Mouse (Mus musculus) embryonic facial prominence, embryonic 13.5 days (tissue): ENCODE measurements around the gene Zfp729b. TPM values are rescaled to one million over a fixed set of nuclear protein-coding genes. Genes with fewer than 3 reads are reported as not detected.

ENCODE experiments used
- ATAC-seq: fragments of 200-750 bp; cut with Nextera tagmentation; 2 replicates; pipeline ENCODE4 v1.8.0; 2017; ENCODE audit warnings: low read depth; ENCODE audit not compliant: insufficient number of reproducible peaks, insufficient read depth, low FRiP score, low TSS enrichment
- H3K27ac ChIP-seq: fragments of 300-500 bp; sonication (generic); 2 replicates; pipeline ENCODE4 v1.5.1; 2015; ENCODE audit warnings: moderate library complexity, mild to moderate bottlenecking, inconsistent platforms
- H3K27me3 ChIP-seq: fragments of 300-500 bp; sonication (generic); 2 replicates; pipeline ENCODE4 v1.6.1; 2015; ENCODE audit warnings: mild to moderate bottlenecking, inconsistent platforms
- H3K36me3 ChIP-seq: fragments of 300-500 bp; sonication (generic); 2 replicates; pipeline ENCODE4 v1.6.1; 2015; ENCODE audit warnings: mild to moderate bottlenecking, inconsistent platforms
- H3K4me1 ChIP-seq: fragments of 300-500 bp; sonication (generic); 2 replicates; pipeline ENCODE4 v1.6.1; 2015; ENCODE audit warnings: inconsistent platforms
- H3K4me2 ChIP-seq: fragments of 300-500 bp; sonication (generic); 2 replicates; pipeline ENCODE4 v1.6.1; 2015; ENCODE audit warnings: moderate library complexity, mild to moderate bottlenecking, inconsistent platforms
- H3K4me3 ChIP-seq: fragments of 300-500 bp; sonication (generic); 2 replicates; pipeline ENCODE4 v1.5.1; 2015; ENCODE audit warnings: mild to moderate bottlenecking, inconsistent platforms
- H3K9ac ChIP-seq: fragments of 300-500 bp; sonication (generic); 2 replicates; pipeline ENCODE4 v1.6.1; 2015; ENCODE audit warnings: mild to moderate bottlenecking, inconsistent platforms
- H3K9me3 ChIP-seq: fragments of 300-500 bp; sonication (generic); 2 replicates; pipeline ENCODE4 v1.6.1; 2016; ENCODE audit warnings: inconsistent platforms
- WGBS: fragments of 180-500 bp; shearing (Covaris S2); methylation state at CpG from one replicate; pipeline ENCODE4 v1.1.7; 2015; ENCODE audit warnings: mixed read lengths; 5-methylcytosine and 5-hydroxymethylcytosine counted together
- polyA plus RNA-seq: library from polyadenylated mRNA; unstranded; fragments of >200 nt; fragmentation: Nextera tagmentation; extraction: Ambion mirVana; gene quantifications from 2 replicates; pipeline ENCODE4 v1.2.1, GENCODE M21; 2015

The Zfp729b gene
- 4.7 and 5.4 TPM in 2 replicates for polyA plus RNA-seq

DNA sequence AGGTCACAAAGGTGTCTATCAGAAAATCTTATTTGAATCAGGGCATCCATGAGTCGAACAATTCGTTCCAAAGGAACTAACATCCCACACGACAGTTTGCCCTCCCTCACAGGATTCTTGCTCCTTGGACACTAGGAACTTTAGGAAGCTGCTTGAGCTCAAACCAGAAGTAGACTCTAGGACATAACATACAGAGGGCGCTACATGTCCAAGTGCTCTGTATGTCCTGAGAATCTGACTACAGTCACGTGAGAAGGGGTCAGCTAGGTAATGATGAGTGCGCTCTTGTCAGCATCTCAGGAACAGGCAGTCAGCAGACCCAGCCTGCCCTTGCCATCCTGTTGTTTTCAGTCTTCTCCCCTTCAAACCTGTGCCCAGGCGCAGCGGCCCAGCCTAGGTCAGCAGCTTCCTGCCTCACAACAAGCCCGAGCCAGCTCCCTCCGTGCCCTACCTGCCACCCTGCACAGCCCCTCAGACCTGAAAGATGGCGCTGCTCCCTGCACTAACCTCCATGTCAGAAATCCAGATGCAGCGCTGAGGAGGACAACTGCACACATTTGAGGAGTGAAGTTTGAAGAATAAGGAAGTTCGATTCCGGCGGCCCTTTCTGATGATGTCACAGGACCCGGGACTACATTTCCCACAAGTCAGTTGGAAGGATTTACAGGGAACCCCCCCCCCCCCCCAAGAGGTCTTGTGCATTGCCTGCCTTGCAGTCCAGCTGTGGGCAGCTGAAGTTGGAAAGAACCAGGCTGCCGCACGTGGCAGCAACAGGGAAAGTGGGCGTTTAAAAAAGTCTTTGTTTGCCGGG is at the start of gene Zfp729b:
Gene Zfp729b, minus strand, starts transcription at position 642 of the 811 bp plus-strand sequence.
- 3% methylated on average over 20 of the region's 20 CpGs for WGBS
- Histone ChIP-seq H3K4me3 (peak within 1 kb of the TSS; percentile 79), H3K36me3 (0 out of 2 replicates have a peak, but pooled peaks cover 6% of the 10 kb centered on the region), H3K27ac (peak within 1 kb of the TSS; percentile 68), H3K9me3 (no peaks in the 10 kb centered on the region), H3K4me2 (peak within 1 kb of the TSS; percentile 75), H3K4me1 (peaks cover 4% of the 10 kb centered on the region; the same call in 1 of the 2 replicates), H3K27me3 (no peaks in the 10 kb centered on the region), H3K9ac (peak within 1 kb of the TSS; percentile 85)
- peak; percentile 88 for ATAC-seq

DNA sequence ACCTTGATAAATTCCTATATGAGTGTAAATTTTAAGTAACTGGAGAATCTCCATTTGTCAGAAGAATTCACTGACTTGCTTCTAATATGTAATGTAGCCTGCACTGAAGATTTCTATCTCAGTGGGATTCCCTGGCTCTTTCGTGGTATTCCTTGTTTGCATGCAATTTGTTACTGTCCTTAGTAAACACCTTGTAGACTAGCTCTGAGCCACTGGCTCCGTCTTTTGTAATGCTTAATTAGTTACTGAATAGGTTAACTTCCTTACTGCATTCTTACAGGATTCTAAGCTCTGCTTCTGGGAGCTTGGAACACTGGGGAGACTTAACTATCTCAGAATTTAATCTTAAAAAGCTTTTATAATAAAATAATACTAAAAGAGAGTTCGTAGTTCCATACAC is 43.0 kb upstream of the Zfp729b start:
- H3K27ac ChIP-seq = no peak overlapping the region
- no peak for ATAC-seq
- no peaks in the 10 kb centered on the region for H3K27me3 ChIP-seq
- WGBS = 46% methylated on average over 3 of the region's 3 CpGs
- no peak overlapping the region for H3K4me3 ChIP-seq
- H3K36me3 ChIP-seq = no peaks in the 10 kb centered on the region
- H3K4me2 ChIP-seq = no peak overlapping the region
- H3K9me3 ChIP-seq = no peaks in the 10 kb centered on the region
- no peaks in the 10 kb centered on the region for H3K4me1 ChIP-seq
- no peak overlapping the region for H3K9ac ChIP-seq

DNA sequence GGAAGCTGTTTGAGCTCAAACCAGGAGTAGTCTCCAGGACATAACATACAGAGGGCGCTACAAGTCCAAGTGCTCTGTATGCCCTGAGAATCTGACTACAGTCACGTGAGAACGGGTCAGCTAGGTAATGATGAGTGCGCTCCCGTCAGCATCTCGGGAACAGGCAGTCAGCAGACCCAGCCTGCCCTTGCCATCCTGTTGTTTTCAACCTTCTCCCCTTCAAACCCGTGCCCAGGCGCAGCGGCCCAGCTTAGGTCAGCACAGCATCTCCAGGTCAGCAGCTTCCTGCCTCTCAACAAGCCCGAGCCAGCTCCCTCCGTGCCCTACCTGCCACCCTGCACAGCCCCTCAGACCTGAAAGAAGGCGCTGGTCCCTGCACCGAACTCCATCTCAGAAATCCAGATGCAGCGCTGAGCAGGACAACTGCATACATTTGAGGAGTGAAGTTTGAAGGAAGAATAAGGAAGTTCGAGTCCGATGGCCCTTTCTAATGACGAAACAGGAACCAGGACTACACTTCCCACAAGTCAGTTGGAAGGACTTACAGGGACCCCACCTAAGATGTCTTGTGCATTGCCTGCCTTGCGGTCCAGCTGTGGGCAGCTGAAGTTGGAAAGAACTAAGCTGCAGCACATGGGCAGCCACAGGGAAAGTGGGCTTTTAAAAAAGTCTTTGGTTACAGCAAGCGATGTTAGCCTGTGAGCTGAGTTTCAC is 27.9 kb upstream of the Zfp729b start, which contains the start of the genes Gm49345 and Zfp729a:
Gene Gm49345, minus strand, starts transcription at position 476 of the 714 bp plus-strand sequence.
Gene Zfp729a, minus strand, starts transcription at position 498 of the 714 bp plus-strand sequence.
- Histone ChIP-seq H3K4me1 (peaks cover 5% of the 10 kb centered on the region; the same call in 1 of the 2 replicates), H3K9me3 (no peaks in the 10 kb centered on the region), H3K4me3 (peak within 1 kb of the TSS; percentile 90), H3K4me2 (peak within 1 kb of the TSS; percentile 64), H3K36me3 (no peaks in the 10 kb centered on the region), H3K27me3 (no peaks in the 10 kb centered on the region), H3K9ac (peak within 1 kb of the TSS; percentile 86), H3K27ac (peak within 1 kb of the TSS; percentile 64)
- peak; percentile 97 for ATAC-seq
- WGBS = under 1% methylated on average over 19 of the region's 19 CpGs

DNA sequence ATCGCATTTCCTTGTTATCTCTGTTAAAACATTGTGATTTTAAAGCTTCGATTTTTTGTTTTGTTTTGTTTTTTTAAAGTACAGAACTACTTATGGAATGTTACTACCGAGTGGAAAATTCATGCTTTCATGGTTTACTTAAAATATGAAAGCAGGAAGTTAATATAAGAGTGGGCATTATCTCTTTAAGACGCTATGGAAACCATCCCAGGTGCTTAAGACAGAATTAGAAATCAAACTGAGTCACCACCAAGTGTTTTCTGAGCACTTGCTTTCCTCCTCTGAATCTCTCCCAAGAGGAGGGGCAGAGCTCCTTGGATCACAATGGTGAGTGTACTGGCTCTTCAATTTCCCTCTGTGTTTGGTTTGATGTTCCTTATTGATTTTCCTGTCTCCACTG is 601 bp upstream of the Zfp729b start:
- 93% methylated on average over 4 of the region's 4 CpGs for WGBS
- H3K9ac ChIP-seq = no peak overlapping the region
- H3K36me3 ChIP-seq = 0 out of 2 replicates have a peak, but pooled peaks cover 4% of the 10 kb centered on the region
- H3K4me3 ChIP-seq = no peak overlapping the region
- H3K27ac ChIP-seq = no peak overlapping the region
- H3K9me3 ChIP-seq = no peaks in the 10 kb centered on the region
- H3K4me2 ChIP-seq = no peak overlapping the region
- ATAC-seq = no peak
- H3K27me3 ChIP-seq = no peaks in the 10 kb centered on the region
- peaks cover 4% of the 10 kb centered on the region; the same call in 1 of the 2 replicates for H3K4me1 ChIP-seq

DNA sequence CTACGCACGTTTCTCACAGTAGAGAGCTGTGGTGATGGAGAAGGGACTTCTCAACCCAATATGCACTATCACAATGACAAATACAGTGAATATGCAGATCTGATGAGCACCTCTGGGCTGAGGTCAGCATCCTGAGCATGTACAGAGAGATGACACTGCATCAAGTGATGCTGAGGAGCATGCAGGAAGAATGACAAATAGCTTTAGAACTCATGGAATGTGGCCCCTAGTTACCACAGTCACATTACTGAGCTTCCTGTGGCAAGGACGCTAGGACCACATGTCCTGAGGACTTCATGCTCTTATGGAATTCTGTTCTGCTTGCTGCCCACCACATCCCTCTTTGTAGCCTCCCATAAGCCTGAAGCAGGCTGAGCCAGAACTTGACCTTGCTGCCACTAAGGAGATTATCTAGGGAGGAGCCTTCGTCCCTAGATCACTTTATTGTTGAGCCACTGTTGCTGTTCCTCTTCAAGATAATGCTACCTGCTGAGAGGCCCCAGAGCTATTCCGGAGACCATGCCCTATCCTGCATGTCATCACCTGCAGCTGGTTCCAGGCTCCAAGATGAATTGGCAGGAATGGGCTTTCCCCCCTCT is 36.8 kb downstream of the Zfp729b start:
- Histone ChIP-seq H3K4me1 (no peaks in the 10 kb centered on the region), H3K9me3 (no peaks in the 10 kb centered on the region), H3K4me3 (no peak overlapping the region), H3K4me2 (no peak overlapping the region), H3K36me3 (no peaks in the 10 kb centered on the region), H3K27ac (no peak overlapping the region), H3K27me3 (no peaks in the 10 kb centered on the region), H3K9ac (no peak overlapping the region)
- WGBS = 68% methylated on average over 5 of the region's 5 CpGs
- ATAC-seq = no peak

DNA sequence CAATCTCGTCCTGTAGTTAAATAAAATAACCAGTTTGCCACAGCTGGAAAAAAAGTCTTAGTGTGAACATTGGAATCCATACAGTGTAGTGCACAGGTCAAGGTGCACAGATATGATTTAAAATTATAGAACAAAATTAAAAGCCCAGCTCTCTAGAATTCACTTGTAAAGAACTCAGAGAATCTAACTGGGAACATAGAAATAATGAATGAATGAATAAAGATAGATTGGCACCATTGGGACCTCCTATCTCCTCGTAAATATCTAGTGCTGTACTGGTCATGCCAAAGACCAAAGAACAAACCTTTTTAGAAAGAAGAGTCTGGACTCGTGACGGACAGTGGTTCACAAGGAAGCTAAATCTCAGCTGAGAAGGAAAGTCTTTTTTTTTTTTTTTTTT is 55.8 kb downstream of the Zfp729b start, which contains the start of gene Zfp748:
Gene Zfp748, minus strand, starts transcription at position 101 of the 400 bp plus-strand sequence.
- peak within 1 kb of the TSS; percentile 91 for H3K9ac ChIP-seq
- H3K4me2 ChIP-seq = peak within 1 kb of the TSS; percentile 60
- ATAC-seq = no peak
- no peaks in the 10 kb centered on the region for H3K27me3 ChIP-seq
- WGBS = 78% methylated on average over 4 of the region's 4 CpGs
- H3K27ac ChIP-seq = peak within 1 kb of the TSS; percentile 93
- H3K9me3 ChIP-seq = no peaks in the 10 kb centered on the region
- H3K4me1 ChIP-seq = peaks cover 11% of the 10 kb centered on the region
- H3K4me3 ChIP-seq = peak within 1 kb of the TSS; percentile 93
- H3K36me3 ChIP-seq = no peaks in the 10 kb centered on the region

DNA sequence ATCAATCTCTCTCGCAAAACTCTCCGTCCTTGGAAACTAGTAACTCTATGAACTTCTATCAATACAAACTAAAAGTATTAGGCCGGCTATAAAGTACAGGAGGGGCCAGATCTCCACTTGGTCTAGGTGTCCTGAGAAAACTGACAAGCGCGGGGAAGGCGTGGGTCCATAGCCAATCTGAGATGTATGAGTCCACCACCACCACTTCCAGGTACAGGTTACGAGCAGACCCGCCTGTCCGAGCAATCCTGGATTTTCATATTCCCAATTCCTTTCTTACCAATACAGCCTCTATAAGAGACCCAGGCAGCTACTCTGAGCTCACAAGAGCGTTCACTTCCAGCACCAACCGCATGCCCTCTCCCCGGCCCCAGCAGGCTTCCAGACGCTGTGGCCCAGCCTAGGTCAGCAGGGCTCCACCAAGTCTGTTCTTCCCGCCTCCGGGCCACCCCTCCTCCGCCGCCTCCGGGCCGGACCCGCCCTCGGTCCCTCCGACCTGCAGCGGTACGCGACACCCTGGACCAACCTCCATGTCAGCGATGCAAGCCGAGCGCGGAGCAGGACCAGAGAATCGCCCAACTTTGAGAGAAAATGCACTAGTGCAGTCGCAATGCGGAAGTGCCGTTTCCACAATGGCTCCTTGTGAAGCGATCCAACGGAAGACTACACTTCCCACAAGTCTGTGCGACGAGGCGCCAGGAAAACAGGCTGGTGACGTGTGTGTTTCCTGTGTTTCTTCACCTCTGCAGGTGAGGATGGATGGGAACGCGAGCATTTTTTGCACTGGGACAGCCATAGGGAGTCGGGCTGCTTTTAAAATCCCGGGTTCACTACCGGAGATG is 56.8 kb downstream of the Zfp729b start:
- peak; percentile 94 for ATAC-seq
- peaks cover 11% of the 10 kb centered on the region for H3K4me1 ChIP-seq
- H3K4me2 ChIP-seq = peak overlapping the region; percentile 60
- H3K9ac ChIP-seq = peak overlapping the region; percentile 91
- no peaks in the 10 kb centered on the region for H3K27me3 ChIP-seq
- no peaks in the 10 kb centered on the region for H3K36me3 ChIP-seq
- under 1% methylated on average over 44 of the region's 44 CpGs for WGBS
- peak overlapping the region; percentile 93 for H3K4me3 ChIP-seq
- no peaks in the 10 kb centered on the region for H3K9me3 ChIP-seq
- peak overlapping the region; percentile 93 for H3K27ac ChIP-seq

DNA sequence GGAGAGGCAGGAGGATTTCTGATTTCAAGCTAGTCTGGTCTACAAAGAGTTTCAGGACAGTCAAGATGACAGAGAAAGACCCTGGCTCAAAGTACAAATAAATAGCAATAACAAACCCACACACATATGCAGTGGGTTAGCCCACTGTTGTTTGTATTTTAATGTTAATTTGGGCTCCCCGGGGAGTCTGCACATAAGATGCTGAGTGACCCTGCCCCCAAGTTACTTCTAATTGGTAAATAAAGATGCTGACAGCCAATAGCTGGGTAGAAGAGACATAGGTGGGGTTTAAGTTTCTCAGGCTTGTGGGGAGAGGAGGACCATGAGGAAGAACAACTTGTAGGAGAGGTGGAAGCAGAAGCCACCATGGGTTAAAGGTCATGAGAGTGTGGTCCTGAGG is 63.6 kb downstream of the Zfp729b start:
- Histone ChIP-seq H3K27ac (no peak overlapping the region), H3K27me3 (no peaks in the 10 kb centered on the region), H3K4me2 (no peak overlapping the region), H3K9ac (no peak overlapping the region), H3K36me3 (peaks cover 47% of the 10 kb centered on the region), H3K4me3 (no peak overlapping the region), H3K4me1 (no peaks in the 10 kb centered on the region), H3K9me3 (peaks cover 14% of the 10 kb centered on the region)
- no peak for ATAC-seq
- 84% methylated on average over 1 of the region's 1 CpGs for WGBS
